Mouse (Mus musculus): Measurements from ENCODE around the gene Olfr1239.

The Olfr1239 gene

DNA sequence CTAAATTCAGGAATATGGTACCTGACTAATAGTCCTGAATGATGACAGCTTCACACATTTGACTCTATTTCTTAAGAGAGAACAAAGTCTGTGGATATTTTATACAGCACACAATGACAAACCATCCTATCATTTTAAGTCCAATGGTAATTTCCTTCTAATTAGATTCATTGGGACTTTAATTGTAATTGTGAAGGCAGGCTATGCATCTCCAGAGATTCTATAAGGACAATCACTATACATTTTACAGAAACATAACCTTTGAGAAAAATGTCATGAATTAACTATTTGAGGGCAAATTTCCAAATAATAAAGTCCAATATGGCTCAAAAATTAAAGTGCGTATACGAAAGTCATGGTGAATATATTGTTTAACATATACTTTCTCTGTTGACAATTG lies at the start of gene Olfr1239:
Olfr1239 (minus strand) TSS at position 101 of the 400 bp plus-strand sequence.
- in situ Hi-C loops (cut with MboI, MseI) = no loop called here

DNA sequence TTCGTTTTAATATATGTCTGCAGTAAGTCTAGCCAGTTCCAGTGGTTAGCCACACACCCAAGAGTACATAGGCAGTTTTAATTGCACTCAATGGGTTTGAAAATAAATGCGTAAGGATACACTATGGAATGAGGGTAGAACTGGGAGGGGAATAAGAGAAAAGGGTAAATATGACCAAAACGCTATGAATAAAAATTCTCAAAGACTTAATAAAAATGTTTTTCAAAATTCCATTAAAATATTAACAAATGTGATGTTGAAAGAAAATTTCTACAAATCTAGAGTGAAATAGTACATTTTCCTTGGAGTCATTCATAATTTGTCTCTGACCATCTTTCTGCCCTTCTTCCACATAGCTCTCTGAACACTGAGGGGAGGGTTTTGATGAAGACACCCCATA lies 22.7 kb upstream of the Olfr1239 start, which contains the start of gene Olfr1240:
Olfr1240 (minus strand) TSS at position 101 of the 400 bp plus-strand sequence.
- in situ Hi-C loops (cut with MboI, MseI) = no loop called here

DNA sequence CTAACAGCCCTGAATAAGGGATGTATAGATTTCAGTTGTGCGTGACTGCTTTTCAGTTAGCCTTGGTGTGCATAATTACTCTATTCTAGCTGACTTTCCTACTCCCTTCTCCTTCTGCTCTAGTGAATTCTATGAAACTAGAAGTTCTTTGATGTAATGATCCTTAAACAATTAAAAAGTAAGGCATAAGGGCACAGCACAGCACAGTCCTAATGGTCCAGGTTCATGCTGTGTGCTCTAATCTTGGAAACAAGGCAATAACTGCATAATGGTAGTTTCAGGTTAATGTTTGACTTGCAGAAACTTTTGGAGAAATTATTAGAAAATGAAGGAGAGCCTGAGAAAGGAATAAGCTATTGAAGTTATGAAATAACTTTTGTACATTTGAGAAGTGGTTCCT lies 5.7 kb downstream of the Olfr1239 start:
- in situ Hi-C loops (cut with MboI, MseI) = loop anchor here in 1 of 2 experiments (10.0 kb wide), 1 partner anchor 910 kb away; no protein-coding TSS in a partner anchor

DNA sequence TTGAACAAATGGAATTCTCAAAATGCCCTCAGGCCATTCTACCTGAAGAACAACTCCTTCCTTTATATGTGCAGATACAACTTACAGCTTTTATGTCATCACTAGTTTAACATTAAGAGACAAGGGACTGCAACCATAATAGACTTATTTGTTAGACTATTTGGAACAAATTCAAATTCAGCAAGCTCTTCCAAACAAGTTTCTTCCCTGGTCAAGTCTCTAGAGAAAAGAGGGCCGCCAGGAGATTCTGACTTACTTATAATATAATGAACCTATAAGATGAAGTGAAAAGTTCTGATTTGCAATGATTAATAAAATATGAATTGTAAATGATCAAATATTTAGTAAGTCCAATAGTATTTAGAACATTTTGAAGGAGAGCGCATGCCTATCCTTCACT lies 10.6 kb downstream of the Olfr1239 start, which contains the start of gene Olfr1238:
Olfr1238 (minus strand) TSS at position 101 of the 400 bp plus-strand sequence.
- in situ Hi-C loops (cut with MboI, MseI) = no loop called here

DNA sequence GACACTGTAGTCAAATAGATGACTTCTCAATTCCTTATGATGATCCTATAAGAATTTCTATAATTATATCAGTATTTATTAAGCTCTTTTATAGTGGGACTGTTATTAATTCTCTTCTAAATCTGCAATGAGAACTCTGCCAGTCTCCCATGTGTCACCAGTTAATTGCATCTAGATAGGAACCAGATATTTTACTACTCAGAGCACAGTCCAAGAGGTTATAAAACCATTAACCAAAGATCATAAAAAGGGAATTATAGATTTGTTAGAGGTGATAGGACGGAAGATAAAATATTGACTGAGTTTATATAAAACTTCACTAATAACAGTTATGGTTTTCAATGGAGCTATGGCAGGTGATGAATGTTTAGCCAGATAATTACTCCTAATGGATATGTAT lies 19.3 kb downstream of the Olfr1239 start:
- in situ Hi-C loops (cut with MboI, MseI) = no loop called here
